Mouse (Mus musculus): ENCODE measurements around the gene Ctnnd2. TPM values are rescaled to one million over a fixed set of nuclear protein-coding genes. Genes with fewer than 3 reads are reported as not detected.
A peak's percentile ranks its signal among the peaks of the same experiment; 100 is the strongest.

Ctnnd2 gene
- total RNA-seq, 2 experiments from 2014 or later = 220 to 250 TPM

- DNase-seq (ENCODE audit: low spot score in 2 of 2) = no peak
These were observed 462.1 kb downstream of the Ctnnd2 start for GRCm38 (mm10) chr15:30634522-30634921.

GRCm38 (mm10) chr15:30640651-30641050 lies 468.3 kb downstream of the Ctnnd2 start:
- no peak for DNase-seq (ENCODE audit: low spot score in 2 of 2)

GRCm38 (mm10) chr15:30645688-30646087 lies 473.3 kb downstream of the Ctnnd2 start:
- DNase-seq (ENCODE audit: low spot score in 2 of 2) = no peak

DNA sequence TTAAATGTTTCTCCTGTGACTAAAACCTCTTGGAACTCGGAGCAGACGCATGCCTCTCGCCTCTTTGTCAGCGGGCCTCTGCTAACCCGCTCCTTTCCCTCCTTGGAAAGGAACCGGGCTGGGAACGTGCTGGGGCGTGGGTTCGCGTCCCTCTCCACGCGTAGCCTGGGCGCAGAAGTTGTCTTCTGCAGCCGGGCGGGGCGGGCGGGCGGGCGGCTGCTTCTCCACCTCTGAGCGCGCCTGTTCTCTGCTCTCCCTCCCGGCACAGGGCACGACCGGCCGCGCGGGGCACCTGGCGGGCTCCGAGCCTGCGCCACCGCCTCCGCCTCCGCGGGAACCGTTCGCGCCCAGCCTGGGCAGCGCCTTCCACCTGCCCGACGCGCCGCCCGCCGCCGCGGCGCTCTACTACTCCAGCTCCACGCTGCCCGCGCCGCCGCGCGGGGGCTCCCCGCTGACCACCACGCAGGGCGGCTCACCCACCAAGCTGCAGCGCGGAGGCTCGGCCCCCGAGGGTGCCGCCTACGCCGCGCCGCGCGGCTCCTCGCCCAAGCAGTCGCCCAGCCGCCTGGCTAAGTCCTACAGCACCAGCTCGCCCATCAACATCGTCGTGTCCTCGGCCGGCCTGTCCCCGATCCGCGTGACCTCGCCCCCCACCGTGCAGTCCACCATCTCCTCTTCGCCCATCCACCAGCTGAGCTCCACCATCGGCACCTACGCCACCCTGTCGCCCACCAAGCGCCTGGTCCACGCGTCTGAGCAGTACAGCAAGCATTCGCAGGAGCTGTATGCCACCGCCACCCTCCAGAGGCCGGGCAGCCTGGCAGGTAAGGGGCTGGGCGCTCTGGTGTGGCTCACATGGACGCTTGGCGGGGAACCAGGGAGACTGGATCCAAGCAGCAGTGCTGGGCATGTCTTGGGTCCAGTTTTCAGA lies 474.4 kb downstream of the Ctnnd2 start:
- no peak for DNase-seq (ENCODE audit: low spot score in 2 of 2)

- DNase-seq (ENCODE audit: low spot score in 2 of 2) = no peak
These were observed 475.4 kb downstream of the Ctnnd2 start for GRCm38 (mm10) chr15:30647679-30648311.

GRCm38 (mm10) chr15:30649964-30650363 lies 477.6 kb downstream of the Ctnnd2 start:
- no peak for DNase-seq (ENCODE audit: low spot score in 2 of 2)

GRCm38 (mm10) chr15:30655433-30655832 lies 483.0 kb downstream of the Ctnnd2 start:
- DNase-seq (ENCODE audit: low spot score in 2 of 2) = no peak

DNA sequence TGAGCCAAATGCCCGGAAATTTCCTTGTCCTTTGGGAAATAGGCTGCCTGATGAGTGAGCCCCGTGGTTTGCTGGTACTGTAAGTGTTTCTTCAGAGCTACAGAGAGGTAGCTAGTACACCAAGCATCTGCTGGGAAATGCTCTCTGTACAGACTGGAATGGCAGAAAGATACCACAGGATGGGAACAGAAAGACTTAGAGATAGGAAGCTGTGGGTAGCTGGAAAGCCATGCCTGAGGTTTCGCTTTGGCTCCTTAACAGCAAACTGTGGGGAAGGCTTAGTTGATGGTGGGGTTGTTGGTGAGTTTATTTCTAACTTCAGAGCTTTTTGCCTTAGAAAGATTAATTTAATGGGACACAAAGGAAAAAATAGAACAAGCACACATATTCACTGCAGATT lies 485.2 kb downstream of the Ctnnd2 start:
- no peak for DNase-seq (ENCODE audit: low spot score in 2 of 2)

DNA sequence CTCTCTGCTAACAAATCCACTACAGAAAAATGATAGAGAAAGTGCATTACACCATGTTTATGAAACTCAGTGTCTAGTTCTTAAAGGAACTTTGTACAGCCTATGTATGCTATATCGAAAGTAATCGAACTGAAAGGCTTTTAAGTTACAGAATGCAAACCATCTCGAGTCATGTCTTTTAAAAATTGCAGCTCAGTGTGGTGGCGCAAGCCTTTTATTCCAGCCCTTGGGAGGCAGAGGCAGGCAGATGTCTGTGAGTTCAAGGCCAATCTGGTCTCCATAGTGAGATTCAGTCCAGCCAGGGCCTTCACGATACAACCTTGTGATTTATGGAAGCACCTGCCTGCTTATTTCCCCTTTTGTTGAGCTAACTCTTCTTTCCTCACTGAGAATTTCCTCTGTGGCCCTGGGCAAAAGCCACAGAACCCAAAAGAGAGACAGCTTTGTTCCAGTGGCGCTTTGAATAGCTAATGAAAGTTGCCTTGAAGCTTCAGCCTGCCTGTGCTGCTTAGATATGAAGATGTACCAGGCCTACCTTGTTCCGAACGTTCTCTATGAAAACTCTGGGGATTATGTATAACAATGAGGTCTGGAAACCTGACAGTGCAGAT lies 488.3 kb downstream of the Ctnnd2 start:
- no peak for DNase-seq (ENCODE audit: low spot score in 2 of 2)

DNA sequence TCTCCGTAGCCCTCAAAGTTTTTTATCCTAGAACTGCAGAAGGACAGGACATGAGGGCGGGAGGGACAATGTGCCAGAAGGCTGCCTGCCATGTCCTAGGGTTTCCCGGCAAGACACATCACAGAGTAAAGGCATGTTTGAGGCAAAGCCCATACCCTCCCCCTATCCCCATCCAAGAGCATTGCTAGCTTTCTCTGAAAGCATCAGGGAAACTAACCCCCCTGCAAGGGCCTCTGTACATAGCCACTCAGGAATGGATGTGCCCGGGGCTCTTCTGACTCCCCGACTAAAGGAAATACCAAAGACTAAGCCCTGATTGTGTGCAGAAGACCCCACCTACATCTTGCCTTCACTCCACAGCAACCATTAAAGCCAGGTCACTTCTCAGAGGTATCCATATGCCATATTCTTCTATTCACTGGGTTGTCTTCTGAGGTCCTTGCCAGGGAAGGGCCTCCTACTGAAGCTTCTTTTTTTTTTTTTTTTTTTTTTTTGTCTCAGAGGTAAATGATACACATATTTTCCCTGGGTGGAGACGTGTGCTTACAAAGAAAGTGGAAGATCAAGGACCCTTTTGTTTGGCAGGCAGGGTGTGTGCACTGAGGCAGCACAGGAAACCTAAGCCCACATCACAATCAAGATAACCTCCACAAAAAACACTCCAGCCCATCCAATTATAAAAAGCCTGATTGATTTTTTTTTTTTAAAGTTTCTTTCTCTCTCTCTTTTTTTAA lies 489.5 kb downstream of the Ctnnd2 start:
- DNase-seq (ENCODE audit: low spot score in 2 of 2) = no peak

- no peak for DNase-seq (ENCODE audit: low spot score in 2 of 2)
These were observed 495.6 kb downstream of the Ctnnd2 start for GRCm38 (mm10) chr15:30667819-30668587.

DNA sequence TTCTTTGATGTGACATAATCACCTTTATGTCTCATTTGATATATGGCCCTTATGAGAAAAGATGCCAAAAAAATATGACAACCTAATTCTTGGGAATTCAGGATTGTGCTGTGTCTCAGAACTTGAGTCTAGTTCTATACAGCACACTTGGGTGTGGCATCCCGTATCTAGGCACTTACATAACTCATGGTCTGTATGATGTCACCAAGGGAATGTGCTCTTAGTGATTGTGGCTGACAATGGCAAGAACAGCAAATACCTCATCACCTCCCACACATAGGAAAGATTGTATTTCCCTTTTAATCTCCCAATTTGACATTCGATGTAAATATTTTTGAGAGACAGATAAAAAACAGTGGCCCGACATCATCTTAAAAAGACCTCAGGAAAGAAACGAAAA lies 509.5 kb downstream of the Ctnnd2 start:
- no peak for DNase-seq (ENCODE audit: low spot score in 2 of 2)

- DNase-seq (ENCODE audit: low spot score in 2 of 2) = no peak
These were observed 510.1 kb downstream of the Ctnnd2 start for GRCm38 (mm10) chr15:30682360-30683119.

- no peak for DNase-seq (ENCODE audit: low spot score in 2 of 2)
These were observed 514.1 kb downstream of the Ctnnd2 start for GRCm38 (mm10) chr15:30686206-30687101.

- DNase-seq (ENCODE audit: low spot score in 2 of 2) = peak; percentile 50 to 83
These were observed 521.4 kb downstream of the Ctnnd2 start for GRCm38 (mm10) chr15:30693754-30694205.

- DNase-seq (ENCODE audit: low spot score in 2 of 2) = no peak
These were observed 521.9 kb downstream of the Ctnnd2 start for GRCm38 (mm10) chr15:30694286-30694685.

- no peak for DNase-seq (ENCODE audit: low spot score in 2 of 2)
These were observed 523.5 kb downstream of the Ctnnd2 start for GRCm38 (mm10) chr15:30695859-30696258.

GRCm38 (mm10) chr15:30697356-30697755 lies 525.0 kb downstream of the Ctnnd2 start:
- DNase-seq (ENCODE audit: low spot score in 2 of 2) = peak in 1 of 2 experiments; percentile 57

GRCm38 (mm10) chr15:30700762-30701161 lies 528.4 kb downstream of the Ctnnd2 start:
- no peak for DNase-seq (ENCODE audit: low spot score in 2 of 2)
